Mouse (Mus musculus) erythroblast, embryonic 14.5 days (primary cell): Measurements from ENCODE around the gene Bcl2l14.

Experiments
- GATA1 ChIP-seq: IDR thresholded peaks from 2 replicates; pipeline ENCODE4 v1.6.1; 2012; ENCODE audit warnings: low read length, inconsistent platforms, mixed read lengths
- TAL1 ChIP-seq: IDR thresholded peaks from 3 replicates; pipeline ENCODE4 v1.6.1; 2012; ENCODE audit warnings: low read length, inconsistent platforms, mixed read lengths

DNA sequence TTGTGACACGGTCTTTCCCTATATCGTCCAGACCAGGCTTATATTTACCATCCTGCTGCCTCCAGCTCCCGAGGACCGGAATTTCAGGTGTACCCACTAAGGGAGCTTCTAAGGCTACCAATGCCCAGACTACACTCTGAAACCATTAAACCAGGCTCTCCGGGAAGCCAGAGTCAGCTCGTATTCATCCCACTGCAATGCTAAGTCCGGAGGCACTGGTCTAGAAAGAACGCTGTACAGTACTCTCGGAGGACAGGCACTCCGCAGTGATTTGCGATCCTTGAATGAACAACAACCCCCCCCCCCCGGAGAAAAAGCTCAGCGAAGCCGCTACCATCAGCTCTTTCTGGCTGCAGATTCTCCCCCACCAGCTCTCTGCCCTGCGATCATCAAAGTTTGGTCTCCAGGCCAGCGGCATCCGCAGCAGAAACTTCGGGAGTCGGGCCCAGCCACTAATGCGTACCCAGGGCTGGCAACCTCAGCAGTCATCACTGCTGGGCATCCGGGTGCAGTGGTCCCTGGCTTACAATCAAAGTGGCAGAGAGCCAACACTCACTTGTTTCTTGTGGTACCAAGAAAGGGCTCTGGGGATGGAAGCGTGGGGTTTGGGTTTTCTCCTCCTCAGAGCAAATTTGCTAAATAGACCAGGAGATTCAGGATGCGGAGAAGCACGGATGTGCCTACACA is 7.6 kb upstream of the Bcl2l14 start:
- no peak for TF ChIP-seq TAL1
- no peak for TF ChIP-seq GATA1
